Mouse (Mus musculus): Measurements from ENCODE around the gene Plb1. TPM values are rescaled to one million over a fixed set of nuclear protein-coding genes. Genes with fewer than 3 reads are reported as not detected.

Gene Plb1
- total RNA-seq, 2 experiments from 2014 or later = 1.2 to 1.8 TPM

- intact Hi-C loops (cut with DNase I) = no loop called here
- no peak for DNase-seq
Measured at GRCm38 (mm10) chr5:32243286-32243885, 10.9 kb downstream of the Plb1 start.

GRCm38 (mm10) chr5:32245385-32245784 is 12.9 kb downstream of the Plb1 start:
- intact Hi-C loops (cut with DNase I) = no loop called here
- DNase-seq = no peak

DNA sequence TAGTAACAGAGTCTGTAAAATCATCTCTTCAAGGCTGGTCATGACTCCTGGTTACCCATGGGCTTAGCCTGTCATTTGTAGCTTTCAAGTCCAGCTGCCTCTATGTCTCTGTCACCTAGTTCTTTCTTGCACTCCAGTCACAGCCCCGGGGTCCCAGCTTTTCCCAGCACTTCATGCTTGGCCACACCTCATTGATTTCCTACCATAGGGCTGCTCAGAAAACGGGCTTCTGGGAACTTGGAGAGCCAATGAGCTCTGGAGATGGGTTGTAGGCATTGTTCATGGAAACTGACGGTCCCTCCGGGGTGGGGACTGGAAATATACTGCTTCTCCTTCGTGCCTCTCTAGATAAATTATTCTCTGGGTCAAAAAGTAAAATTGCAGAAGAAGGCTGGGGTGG is 28.2 kb downstream of the Plb1 start:
- intact Hi-C loops (cut with DNase I) = no loop called here
- no peak for DNase-seq

DNA sequence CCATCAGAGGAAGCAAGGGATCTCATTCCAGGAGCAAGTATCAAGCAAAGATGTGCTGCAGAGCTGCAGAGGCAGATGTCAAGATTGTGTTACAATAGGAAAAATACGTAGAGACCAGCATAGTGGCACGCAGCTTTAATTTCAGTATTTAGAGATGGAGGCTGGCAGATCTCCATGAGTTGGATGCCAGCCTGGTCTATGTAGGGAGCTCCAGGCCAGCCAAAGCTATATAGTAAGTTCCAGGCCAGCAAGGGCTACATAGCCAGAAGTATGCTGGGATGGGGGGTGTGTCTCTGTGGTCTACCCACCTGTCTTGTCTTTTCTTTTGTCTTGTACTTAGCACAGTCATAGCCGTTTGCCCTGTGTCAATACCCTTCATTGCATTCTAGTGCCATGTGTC is 28.7 kb downstream of the Plb1 start:
- intact Hi-C loops (cut with DNase I) = no loop called here
- no peak for DNase-seq

- intact Hi-C loops (cut with DNase I) = no loop called here
Measured at GRCm38 (mm10) chr5:32262534-32262933, 30.0 kb downstream of the Plb1 start.

GRCm38 (mm10) chr5:32272502-32272901 is 40.0 kb downstream of the Plb1 start:
- intact Hi-C loops (cut with DNase I) = no loop called here
- peak; percentile 31 to 33 for DNase-seq

More at GRCm38 (mm10) chr5:32262534-32262933, 30.0 kb downstream of the Plb1 start:
- no peak for DNase-seq

GRCm38 (mm10) chr5:32278000-32278694 is 45.6 kb downstream of the Plb1 start:
- intact Hi-C loops (cut with DNase I) = no loop called here
- DNase-seq = no peak

- intact Hi-C loops (cut with DNase I) = no loop called here
- DNase-seq = no peak
Measured at GRCm38 (mm10) chr5:32280066-32280465, 47.6 kb downstream of the Plb1 start.

DNA sequence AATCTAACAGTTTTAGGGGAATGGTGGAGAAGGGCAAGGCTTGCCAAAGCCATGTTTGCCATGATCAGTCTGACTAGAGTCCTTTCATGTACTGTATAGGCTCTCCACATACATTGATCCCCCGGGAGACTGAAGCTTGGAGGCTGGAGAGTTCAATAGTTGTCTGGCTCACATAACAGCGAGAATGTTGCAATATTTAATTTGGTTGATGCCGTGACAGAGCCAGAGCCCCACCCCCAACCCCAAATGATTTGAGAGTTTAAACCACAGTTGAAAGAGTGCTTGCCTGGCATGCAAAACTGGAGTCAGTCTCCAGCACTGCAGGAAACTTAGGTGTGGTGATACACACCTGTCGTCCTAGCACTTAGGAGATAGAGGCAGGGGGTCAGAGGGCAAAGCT is 49.8 kb downstream of the Plb1 start:
- intact Hi-C loops (cut with DNase I) = no loop called here
- no peak for DNase-seq

GRCm38 (mm10) chr5:32283457-32283856 is 50.9 kb downstream of the Plb1 start:
- intact Hi-C loops (cut with DNase I) = no loop called here
- DNase-seq = no peak

- no peak for DNase-seq
- intact Hi-C loops (cut with DNase I) = no loop called here
Measured at GRCm38 (mm10) chr5:32286315-32286714, 53.8 kb downstream of the Plb1 start.

DNA sequence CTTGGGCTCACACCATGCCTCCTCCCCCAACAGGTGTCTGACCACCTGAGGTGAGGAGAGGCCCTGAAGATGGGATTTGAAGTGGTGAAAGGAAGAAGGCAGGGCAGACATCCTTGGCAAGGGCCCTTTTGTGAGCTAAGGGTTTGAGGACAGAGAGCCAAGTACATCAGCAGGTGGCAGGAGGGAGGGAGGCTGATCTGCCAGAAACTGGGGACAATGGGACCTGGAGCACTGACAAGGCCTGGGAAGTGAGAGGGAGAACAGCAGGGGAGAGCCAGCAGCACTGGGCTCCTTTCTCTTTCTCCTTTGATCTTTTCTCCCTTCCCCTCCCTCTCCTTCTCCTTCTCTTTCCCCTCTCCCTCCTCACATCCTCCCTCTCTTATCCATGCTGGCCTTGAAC is 55.5 kb downstream of the Plb1 start:
- no peak for DNase-seq
- intact Hi-C loops (cut with DNase I) = no loop called here

DNA sequence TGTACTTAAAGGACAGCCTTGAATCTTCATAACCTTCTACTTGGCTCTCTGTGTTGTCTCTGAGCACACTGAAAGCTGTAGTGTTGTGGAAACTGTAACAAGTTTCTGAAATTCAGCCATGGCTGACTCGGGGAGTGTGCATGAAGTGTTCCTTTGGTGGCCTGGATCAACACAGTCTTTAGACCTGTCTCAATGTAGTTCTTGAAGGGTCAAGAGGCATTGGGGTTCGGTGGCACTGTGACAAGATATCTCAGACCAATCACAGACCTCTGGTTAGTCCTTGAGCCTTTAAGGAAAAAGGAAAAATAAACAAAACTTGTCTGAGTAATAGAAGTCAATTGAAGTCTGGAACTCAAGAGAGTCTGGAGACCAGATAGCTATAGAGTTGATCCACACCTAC is 58.8 kb downstream of the Plb1 start:
- DNase-seq = no peak
- intact Hi-C loops (cut with DNase I) = no loop called here

GRCm38 (mm10) chr5:32302991-32303921 is 70.7 kb downstream of the Plb1 start:
- peak; percentile 34 to 51 for DNase-seq
- intact Hi-C loops (cut with DNase I) = loop anchor here (5.0 kb wide), 1 partner anchor 96 kb away; no protein-coding TSS in a partner anchor

GRCm38 (mm10) chr5:32307106-32307505 is 74.6 kb downstream of the Plb1 start:
- intact Hi-C loops (cut with DNase I) = no loop called here
- DNase-seq = no peak

DNA sequence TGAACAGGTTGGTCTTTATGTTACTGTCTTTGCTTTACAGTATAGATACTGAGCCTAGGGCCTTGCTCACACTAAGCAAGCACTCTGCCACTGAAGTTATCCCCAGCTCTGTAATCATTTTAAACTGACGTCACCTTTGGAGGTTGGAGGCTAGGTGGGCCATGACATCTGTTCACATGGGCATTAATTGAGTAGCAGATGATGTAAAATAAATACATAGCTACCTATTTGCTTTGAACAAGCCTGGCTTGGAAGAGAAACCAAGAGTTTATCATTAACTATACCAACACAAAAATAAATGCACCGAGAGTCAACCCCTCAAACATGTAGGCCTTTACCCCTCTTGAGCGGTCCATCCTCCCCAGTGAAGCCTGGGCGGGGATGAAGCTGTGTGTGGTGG is 76.1 kb downstream of the Plb1 start:
- no peak for DNase-seq
- intact Hi-C loops (cut with DNase I) = no loop called here

- DNase-seq = no peak
- intact Hi-C loops (cut with DNase I) = no loop called here
Measured at GRCm38 (mm10) chr5:32309714-32310113, 77.2 kb downstream of the Plb1 start.

- DNase-seq = no peak
- intact Hi-C loops (cut with DNase I) = no loop called here
Measured at GRCm38 (mm10) chr5:32310802-32311201, 78.3 kb downstream of the Plb1 start.

DNA sequence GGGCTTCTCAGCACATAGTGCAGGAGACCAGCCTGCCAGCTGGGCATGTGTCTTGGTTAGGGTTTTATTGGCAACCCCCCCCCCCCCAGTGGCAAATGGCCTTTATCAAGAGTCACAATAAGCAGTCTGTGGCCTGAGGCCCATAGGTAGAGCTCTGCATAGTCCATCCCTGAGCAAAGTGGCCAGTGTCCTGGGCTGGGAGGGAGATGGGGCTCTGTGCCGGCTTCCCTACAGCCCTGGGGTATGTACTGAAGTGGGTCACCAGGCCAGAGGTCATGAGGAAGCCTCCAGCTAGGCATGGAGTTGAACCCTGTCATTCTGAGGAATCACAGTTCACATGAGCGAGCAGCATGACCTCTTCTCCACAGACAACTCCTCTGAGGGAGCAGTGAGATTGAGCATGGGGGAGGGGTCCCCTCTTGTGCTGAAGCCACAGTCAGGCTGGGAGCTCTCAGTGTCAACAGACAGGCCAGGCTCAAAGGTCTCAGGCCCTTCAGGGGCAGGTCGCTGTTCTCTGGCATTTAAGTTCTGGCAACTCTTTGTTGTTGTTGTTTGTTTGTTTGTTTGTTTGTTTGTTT is 79.2 kb downstream of the Plb1 start:
- intact Hi-C loops (cut with DNase I) = no loop called here
- DNase-seq = no peak

GRCm38 (mm10) chr5:32313671-32314070 is 81.2 kb downstream of the Plb1 start:
- no peak for DNase-seq
- intact Hi-C loops (cut with DNase I) = no loop called here

GRCm38 (mm10) chr5:32314731-32315130 is 82.2 kb downstream of the Plb1 start:
- no peak for DNase-seq
- intact Hi-C loops (cut with DNase I) = loop anchor here (5.0 kb wide), 1 partner anchor 752 kb away; no protein-coding TSS in a partner anchor
